Mouse (Mus musculus) lung, postnatal 0 days (tissue): Measurements from ENCODE around the gene Mpg.

Experiments
- CTCF ChIP-seq: IDR thresholded peaks from 2 replicates; pipeline ENCODE4 v1.5.1; 2016; ENCODE audit warnings: antibody characterized with exemption, mild to moderate bottlenecking
- EP300 ChIP-seq: IDR thresholded peaks from 2 replicates; pipeline ENCODE4 v1.6.1; 2016; ENCODE audit warnings: antibody characterized with exemption, mild to moderate bottlenecking, control low read depth

DNA sequence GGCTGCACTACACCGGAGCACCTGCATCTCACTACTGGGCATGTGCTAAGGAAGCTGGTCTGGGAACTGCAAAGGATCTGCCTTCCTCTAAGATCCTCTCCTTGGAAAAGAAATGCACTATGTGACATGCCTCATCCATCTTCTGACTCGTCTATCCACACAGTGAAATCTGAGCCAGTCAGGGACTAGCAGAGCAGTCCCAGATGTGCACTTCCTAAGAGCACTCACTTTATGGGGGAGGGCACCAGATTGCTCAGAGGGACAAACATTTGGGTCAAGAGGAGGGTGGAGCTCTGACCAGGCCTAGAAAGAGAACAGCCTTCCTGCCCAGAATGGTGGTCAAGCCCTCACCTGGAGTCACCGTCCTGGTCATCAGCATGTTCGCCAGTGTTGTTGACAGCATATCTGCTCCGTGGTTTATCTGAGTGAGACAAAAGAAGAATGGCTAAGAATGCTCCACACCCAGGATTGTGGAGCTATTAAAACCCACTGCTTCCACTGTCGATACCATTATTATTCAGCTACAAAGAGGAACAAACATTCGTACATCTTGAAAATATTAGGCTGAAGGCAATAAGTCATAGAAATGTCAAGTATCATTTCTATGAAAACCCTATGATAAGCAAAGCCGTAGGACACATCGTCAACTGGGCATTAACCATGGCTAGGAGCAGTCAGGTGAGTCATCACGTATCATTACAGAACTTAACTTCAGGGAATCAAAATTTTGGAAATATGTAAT is 36.5 kb downstream of the Mpg start:
- no peak for TF ChIP-seq CTCF
- TF ChIP-seq EP300 = no peak
